In the genomic region with DNA sequence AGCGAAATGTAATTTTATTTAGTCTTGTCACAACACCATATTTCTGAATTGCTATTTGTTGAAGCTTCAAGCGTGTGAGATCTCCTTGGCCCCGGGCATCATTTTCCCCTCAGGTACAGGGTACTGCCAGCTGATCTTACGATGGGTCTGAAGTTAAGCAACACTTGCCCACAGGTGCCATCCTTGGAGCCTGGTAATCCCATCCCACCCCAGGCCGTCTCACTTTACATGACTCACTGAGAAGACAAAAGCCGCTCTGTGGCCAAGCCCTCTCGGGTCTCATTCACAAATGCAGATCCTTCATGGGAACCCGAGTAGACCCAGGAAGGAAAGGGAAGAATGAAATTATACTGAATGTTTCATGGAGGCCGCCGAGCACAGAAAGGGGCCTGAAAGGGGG, we compare ENCODE assay signal across 22 mouse cellular contexts. TPM values are rescaled to one million over a fixed set of nuclear protein-coding genes. Genes with fewer than 3 reads are reported as not detected.
"Had no signal": no experiment of that assay in that cellular context is flagged by ENCODE, and none has a peak within 500 bp of the region (broad histone marks: within the 10 kb centered on the region; RNA-seq: fewer than 3 reads in every experiment).

No protein-coding gene starts in this region.

- H3K27ac ChIP-seq: kidney, postnatal 0 days; layer of hippocampus, adult 2 months; limb, embryonic 15.5 days; liver, embryonic 14.5 days; macrophage; midbrain, embryonic 12.5 days; neural tube, embryonic 12.5 days; neural tube, embryonic 15.5 days; stomach, postnatal 0 days had no signal

- H3K4me2 ChIP-seq: limb, embryonic 15.5 days; liver, embryonic 11.5 days; lung, embryonic 14.5 days; midbrain, embryonic 12.5 days; neural tube, embryonic 12.5 days; neural tube, embryonic 15.5 days had no signal

- H3K4me3 ChIP-seq: layer of hippocampus, adult 2 months; limb, embryonic 15.5 days; midbrain, embryonic 12.5 days; neural tube, embryonic 12.5 days; neural tube, embryonic 15.5 days had no signal

- H3K27me3 ChIP-seq: limb, embryonic 15.5 days; midbrain, embryonic 12.5 days; neural tube, embryonic 12.5 days; neural tube, embryonic 15.5 days had no signal

- DNase-seq: kidney, postnatal 25 days; layer of hippocampus, adult 9-11 months; liver, postnatal 0 days; lung, embryonic 14.5 days; right cerebral cortex, adult 18-20 months; right cerebral cortex, postnatal 14 days; right cerebral cortex, postnatal 4 days; thymus, adult 2 months; thymus, postnatal 14 days; thymus, postnatal 4 days had no signal

- H3K4me1 ChIP-seq: midbrain, embryonic 12.5 days; neural tube, embryonic 12.5 days; neural tube, embryonic 15.5 days had no signal

- ATAC-seq: liver, postnatal 0 days; lung, postnatal 0 days; midbrain, embryonic 16.5 days had no signal

- H3K9me3 ChIP-seq: limb, embryonic 15.5 days; neural tube, embryonic 15.5 days had no signal

- H3K9ac ChIP-seq: limb, embryonic 15.5 days; liver, embryonic 14.5 days; liver, postnatal 0 days; lung, embryonic 14.5 days; midbrain, embryonic 12.5 days; neural tube, embryonic 12.5 days; neural tube, embryonic 15.5 days had no signal

- H3K36me3 ChIP-seq: limb, embryonic 15.5 days; midbrain, embryonic 12.5 days; neural tube, embryonic 12.5 days; neural tube, embryonic 15.5 days had no signal

RNA-seq across cellular contexts. Expression of gene Nfib, which starts 18.5 kb away (rescaled TPM):
- polyA plus RNA-seq: macrophage had no signal
